Mouse (Mus musculus): ENCODE results near the gene Lmln.

- TF ChIP-seq POLR2A (IDR thresholded peaks at IDR 0.05; ENCODE audit: insufficient read length, low read depth): no peak
- no peak for TF ChIP-seq POLR2AphosphoS2 (IDR thresholded peaks at IDR 0.05; ENCODE audit: insufficient read length, low read depth)
- no peak for TF ChIP-seq TCF12 (IDR thresholded peaks at IDR 0.05; ENCODE audit: insufficient read depth, poor library complexity, severe bottlenecking)
Measured at GRCm38 (mm10) chr16:33135167-33135566, 72.8 kb downstream of the Lmln start.

Measured in myocyte (in vitro differentiated cells).